Mouse (Mus musculus): ENCODE measurements around the gene Tnrc18.

GRCm38 (mm10) chr5:142794161-142794560, 23.3 kb downstream of the Tnrc18 start:
- TF ChIP-seq CTCF (conservative IDR thresholded peaks at IDR 0.05; ENCODE audit: low read length) (no peak), POU5F1 (IDR thresholded peaks at IDR 0.05; ENCODE audit: borderline replicate concordance, low read length) (no peak), NANOG (IDR thresholded peaks at IDR 0.05; ENCODE audit: borderline replicate concordance, low read length) (no peak)

Measured in E14TG2a.4 (cell line).